13 mouse cellular contexts compared by ENCODE assay signal in the genomic region with DNA sequence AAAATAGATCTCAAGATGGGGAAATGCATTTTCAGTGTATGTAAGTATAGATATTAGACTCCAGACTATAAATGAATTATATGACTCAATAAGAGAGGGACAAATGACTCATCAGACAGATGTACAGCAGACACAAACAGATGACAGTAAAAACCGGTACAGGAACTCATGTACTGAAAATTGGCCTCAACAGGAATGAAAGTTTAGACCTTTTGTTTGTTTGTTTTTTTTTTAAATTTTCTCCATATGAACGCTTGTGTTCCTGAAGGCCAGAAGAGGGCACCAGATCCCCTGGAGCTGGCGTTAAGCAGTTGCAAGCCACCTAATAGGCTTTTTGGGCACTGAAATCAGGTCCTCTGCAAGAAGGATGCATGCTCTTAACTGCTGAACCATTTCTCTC. TPM values are rescaled to one million over a fixed set of nuclear protein-coding genes. Genes with fewer than 3 reads are reported as not detected.
DNase-seq lines count a peak whose midpoint lies in the region; TF ChIP-seq lines count a peak whose summit lies in the region.
"Had no signal": no experiment of that assay in that cellular context is flagged by ENCODE, and none has a peak within 500 bp of the region (broad histone marks: within the 10 kb centered on the region; RNA-seq: fewer than 3 reads in every experiment).

No protein-coding gene starts in this region.

- TF ChIP-seq EP300 in ES-Bruce4 (IDR thresholded peaks at IDR 0.05; ENCODE audit: insufficient read depth, low read depth, low read length), result no peak

- no peak overlapping the region for H3K4me3 ChIP-seq in cerebellum, adult 2 months (replicated peaks; ENCODE audit: insufficient read depth, low read depth, low read length)
- H3K4me3 ChIP-seq in ES-Bruce4 (ENCODE audit: low read depth, low read length), result no peak overlapping the region
- H3K4me3 ChIP-seq in embryonic fibroblast, embryonic 13.5 days (ENCODE audit: insufficient read depth, low read length), result no peak overlapping the region
- H3K4me3 ChIP-seq: heart, embryonic 12.5 days; liver, embryonic 13.5 days; neural tube, embryonic 15.5 days had no signal

- H3K4me1 ChIP-seq in cerebellum, adult 2 months (ENCODE audit: control insufficient read depth, insufficient read depth, low read length), result no peaks in the 10 kb centered on the region
- no peaks in the 10 kb centered on the region for H3K4me1 ChIP-seq in ES-Bruce4 (ENCODE audit: control insufficient read depth, insufficient read depth, low read length)
- H3K4me1 ChIP-seq in embryonic fibroblast, embryonic 13.5 days (ENCODE audit: control insufficient read depth, insufficient read depth, low read length), result 0 out of 2 replicates have a peak, but pooled peaks cover 3% of the 10 kb centered on the region
- H3K4me1 ChIP-seq: heart, embryonic 12.5 days; liver, embryonic 13.5 days; neural tube, embryonic 15.5 days had no signal

- H3K36me3 ChIP-seq in ES-Bruce4 (ENCODE audit: control insufficient read depth, insufficient read depth, low read length, poor library complexity, severe bottlenecking), result no peaks in the 10 kb centered on the region
- H3K36me3 ChIP-seq: heart, embryonic 12.5 days; liver, embryonic 13.5 days; neural tube, embryonic 15.5 days had no signal

- H3K27ac ChIP-seq in cerebellum, adult 2 months (ENCODE audit: insufficient read depth, low read length), result no peak overlapping the region
- no peak overlapping the region for H3K27ac ChIP-seq in ES-Bruce4 (ENCODE audit: insufficient read depth, low read length)
- no peak overlapping the region for H3K27ac ChIP-seq in embryonic fibroblast, embryonic 13.5 days (ENCODE audit: insufficient read depth, low read length)
- H3K27ac ChIP-seq: liver, embryonic 13.5 days; neural tube, embryonic 15.5 days had no signal

- no peak for DNase-seq in cerebellum, adult 2 months
- DNase-seq in cerebellum, adult 11-12 months, result no peak
- DNase-seq in kidney, postnatal 14 days, result peak; percentile 15
- DNase-seq in kidney, adult 18-20 months, result no peak
- no peak for DNase-seq in adrenal gland, postnatal 4 days (ENCODE audit: low spot score in 2 of 2)
- no peak for DNase-seq in gastrocnemius, postnatal 36 days
- DNase-seq: cerebellum, adult 9-11 months; liver, embryonic 13.5 days; thymus, adult 18-20 months had no signal

- TF ChIP-seq POLR2A in cerebellum, adult 2 months (IDR thresholded peaks at IDR 0.05; ENCODE audit: borderline replicate concordance, insufficient read depth, low read length), result no peak
- no peak for TF ChIP-seq POLR2A in ES-Bruce4 (IDR thresholded peaks at IDR 0.05; ENCODE audit: insufficient read depth, low read length)
- no peak for TF ChIP-seq POLR2A in embryonic fibroblast, embryonic 13.5 days (IDR thresholded peaks at IDR 0.05; ENCODE audit: low read depth, low read length)

- H3K9ac ChIP-seq in ES-Bruce4 (ENCODE audit: low read depth, poor library complexity, severe bottlenecking), result no peak overlapping the region
- H3K9ac ChIP-seq: heart, embryonic 12.5 days; liver, embryonic 13.5 days; neural tube, embryonic 15.5 days had no signal

- no peaks in the 10 kb centered on the region for H3K9me3 ChIP-seq in ES-Bruce4 (replicated peaks; ENCODE audit: control insufficient read depth, insufficient read depth, low read length, poor library complexity, severe bottlenecking)
- H3K9me3 ChIP-seq: heart, embryonic 12.5 days; liver, embryonic 13.5 days; neural tube, embryonic 15.5 days had no signal

- WGBS in cerebellum, adult 2 months, result 16% methylated on average over 3 of the region's 3 CpGs

- no peaks in the 10 kb centered on the region for H3K27me3 ChIP-seq in cerebellum, adult 2 months (ENCODE audit: control insufficient read depth, insufficient read depth, low read length)
- H3K27me3 ChIP-seq in ES-Bruce4 (ENCODE audit: control insufficient read depth, insufficient read depth, low read length, poor library complexity, severe bottlenecking), result no peaks in the 10 kb centered on the region
- H3K27me3 ChIP-seq: liver, embryonic 13.5 days; neural tube, embryonic 15.5 days had no signal

- TF ChIP-seq CTCF in cerebellum, adult 2 months (IDR thresholded peaks at IDR 0.05; ENCODE audit: borderline replicate concordance, insufficient read depth, low read depth, low read length), result peak; percentile 39; the same call in 1 of the 2 replicates
- peak; percentile 40 for TF ChIP-seq CTCF in ES-Bruce4 (IDR thresholded peaks at IDR 0.05; ENCODE audit: low read depth, low read length)
- peak; percentile 24; the same call in 1 of the 2 replicates for TF ChIP-seq CTCF in embryonic fibroblast, embryonic 13.5 days (IDR thresholded peaks at IDR 0.05; ENCODE audit: borderline replicate concordance, insufficient read depth, low read length)

- intact Hi-C loops in gastrocnemius, postnatal 36 days (cut with DNase I), result no loop called here

RNA-seq across cellular contexts. Expression of gene Sc5d, which starts 49.8 kb away (rescaled TPM):
- 88.8 and 92.6 TPM in 2 replicates for polyA plus RNA-seq in cerebellum, adult 2 months (2012; rRNA removed)
- polyA plus RNA-seq in ES-Bruce4 (2011; ENCODE audit: insufficient read depth, insufficient read length, low read depth, missing spikeins), result 46.1 and 49.2 TPM in 2 replicates
- 65.9 and 80.5 TPM in 2 replicates for polyA plus RNA-seq in embryonic fibroblast, embryonic 13.5 days (2011; ENCODE audit: insufficient read length, low read depth, missing spikeins)
- 10 to 100 TPM; 28.9 to 41.4 TPM for total RNA-seq in adrenal gland, postnatal 4 days (2021)
- 10 to 100 TPM; 18.3 to 19.9 TPM for total RNA-seq in gastrocnemius, postnatal 36 days (2021)
